Mouse (Mus musculus) liver, embryonic 12.5 days (tissue): ENCODE data around the gene Gm11020. TPM values are rescaled to one million over a fixed set of nuclear protein-coding genes. Genes with fewer than 3 reads are reported as not detected.

Source experiments
- ATAC-seq: fragments of 200-750 bp; cut with Nextera tagmentation; 2 replicates; pipeline ENCODE4 v1.8.0; 2017; ENCODE audit warnings: moderate number of reproducible peaks, mild to moderate bottlenecking, moderate library complexity
- H3K27ac ChIP-seq: fragments of 300-500 bp; sonication (generic); 2 replicates; pipeline ENCODE4 v1.5.1; 2016; ENCODE audit warnings: mild to moderate bottlenecking
- H3K27me3 ChIP-seq: fragments of 300-500 bp; sonication (generic); replicated peaks from 2 replicates; pipeline ENCODE4 v1.6.1; 2016; ENCODE audit warnings: mild to moderate bottlenecking, moderate library complexity
- H3K36me3 ChIP-seq: fragments of 300-500 bp; sonication (generic); 2 replicates; pipeline ENCODE4 v1.6.1; 2016; ENCODE audit warnings: mild to moderate bottlenecking, moderate library complexity
- H3K4me1 ChIP-seq: fragments of 300-500 bp; sonication (generic); 2 replicates; pipeline ENCODE4 v1.6.1; 2016
- H3K4me2 ChIP-seq: fragments of 300-500 bp; sonication (generic); 2 replicates; pipeline ENCODE4 v1.6.1; 2016; ENCODE audit warnings: mild to moderate bottlenecking, moderate library complexity
- H3K4me3 ChIP-seq: fragments of 300-500 bp; sonication (generic); 2 replicates; pipeline ENCODE4 v1.5.1; 2016; ENCODE audit warnings: mild to moderate bottlenecking, moderate library complexity
- H3K9ac ChIP-seq: fragments of 300-500 bp; sonication (generic); 2 replicates; pipeline ENCODE4 v1.6.1; 2016; ENCODE audit warnings: mild to moderate bottlenecking, moderate library complexity
- H3K9me3 ChIP-seq: fragments of 300-500 bp; sonication (generic); replicated peaks from 2 replicates; pipeline ENCODE4 v1.6.1; 2016; ENCODE audit warnings: mild to moderate bottlenecking, moderate library complexity
- WGBS: fragments of 180-500 bp; shearing (Covaris S2); methylation state at CpG from one replicate; pipeline ENCODE4 v1.1.7; 2016; ENCODE audit not compliant: insufficient replicate concordance; 5-methylcytosine and 5-hydroxymethylcytosine counted together
- polyA plus RNA-seq: library from polyadenylated mRNA; unstranded; fragments of >200 nt; fragmentation: Nextera tagmentation; extraction: Ambion mirVana; gene quantifications from 2 replicates; pipeline ENCODE4 v1.2.1, GENCODE M21; 2016

Gene Gm11020
- polyA plus RNA-seq, 1 experiment from 2014 or later: not detected

DNA sequence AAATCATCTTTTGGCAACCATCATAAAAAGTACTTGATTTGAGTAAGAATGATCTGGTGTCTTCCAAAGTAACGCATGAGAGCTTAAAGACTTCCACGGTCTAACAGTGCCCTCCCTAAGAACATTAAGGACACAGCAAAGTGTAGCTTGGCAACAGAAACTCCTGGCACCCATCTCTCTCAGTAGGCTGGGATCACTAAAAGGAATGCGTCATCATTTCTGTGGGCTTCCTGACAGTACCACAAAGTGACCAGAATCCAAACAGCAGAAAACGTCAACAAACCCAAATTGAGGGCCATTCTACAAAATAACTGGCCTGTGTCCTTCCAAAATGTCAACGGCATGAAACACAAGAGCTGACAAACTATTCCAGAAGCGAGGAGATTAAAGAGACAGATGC, 48.7 kb downstream of the Gm11020 start:
- Histone ChIP-seq H3K4me3 (no peak overlapping the region), H3K9me3 (no peaks in the 10 kb centered on the region), H3K4me1 (peaks cover 8% of the 10 kb centered on the region; the same call in 1 of the 2 replicates), H3K27me3 (no peaks in the 10 kb centered on the region), H3K27ac (no peak overlapping the region), H3K36me3 (no peaks in the 10 kb centered on the region), H3K9ac (no peak overlapping the region), H3K4me2 (no peak overlapping the region)
- WGBS: 62% methylated on average over 6 of the region's 6 CpGs
- no peak for ATAC-seq

DNA sequence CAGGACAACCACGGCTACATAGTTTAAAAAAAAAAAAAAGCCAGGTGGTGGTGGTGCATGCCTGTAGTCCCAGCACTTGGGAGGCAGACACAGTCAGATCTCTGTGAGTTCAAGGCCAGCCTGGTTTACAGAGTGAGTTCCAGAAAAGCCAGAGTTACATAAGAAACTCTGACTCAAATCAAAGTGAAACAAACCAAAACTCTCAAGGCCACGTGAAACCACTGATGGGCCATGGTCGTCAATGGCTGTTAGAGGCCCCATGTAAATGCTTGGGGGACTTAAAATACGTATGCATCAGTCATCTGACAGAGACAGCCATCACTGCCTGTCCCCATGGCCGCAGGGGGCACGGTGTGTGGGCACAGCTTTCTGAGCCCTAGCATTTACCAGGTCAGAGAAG, 49.8 kb downstream of the Gm11020 start:
- ATAC-seq: no peak
- H3K36me3 ChIP-seq: no peaks in the 10 kb centered on the region
- no peak overlapping the region for H3K9ac ChIP-seq
- H3K27me3 ChIP-seq: no peaks in the 10 kb centered on the region
- 69% methylated on average over 6 of the region's 6 CpGs for WGBS
- H3K27ac ChIP-seq: no peak overlapping the region
- H3K9me3 ChIP-seq: no peaks in the 10 kb centered on the region
- peaks cover 7% of the 10 kb centered on the region; the same call in 1 of the 2 replicates for H3K4me1 ChIP-seq
- no peak overlapping the region for H3K4me3 ChIP-seq
- H3K4me2 ChIP-seq: no peak overlapping the region

Other genes starting within 250 kb of the Gm11020 start
- gene Cdh5, start 219.9 kb upstream of the Gm11020 start, polyA plus RNA-seq: 9.4 and 9.9 TPM in 2 replicates
- 0.06 TPM in 1 of 2 replicates, not detected in the other for gene Bean1, start 151.1 kb upstream of the Gm11020 start, polyA plus RNA-seq
- 8.1 and 9.1 TPM in 2 replicates for gene Tk2, start 73.0 kb upstream of the Gm11020 start, polyA plus RNA-seq
- gene Cklf, start 70.7 kb upstream of the Gm11020 start, polyA plus RNA-seq: 20.6 and 21.6 TPM in 2 replicates
- gene Cmtm2a, start 28.4 kb upstream of the Gm11020 start, polyA plus RNA-seq: not detected in 2 replicates
- not detected in 2 replicates for gene Gm45711, start 11.5 kb upstream of the Gm11020 start, polyA plus RNA-seq
- gene Cmtm1, start 11.4 kb upstream of the Gm11020 start, polyA plus RNA-seq: not detected in 2 replicates
- not detected in 2 replicates for gene Cmtm2b, start 663 bp downstream of the Gm11020 start, polyA plus RNA-seq
- gene Cmtm3, start 17.8 kb downstream of the Gm11020 start, polyA plus RNA-seq: 34.5 and 34.8 TPM in 2 replicates
- gene Cmtm4, start 74.2 kb downstream of the Gm11020 start, polyA plus RNA-seq: 0.67 and 0.68 TPM in 2 replicates
- 22.8 and 25.2 TPM in 2 replicates for gene Dync1li2, start 121.5 kb downstream of the Gm11020 start, polyA plus RNA-seq
- gene Terb1, start 188.3 kb downstream of the Gm11020 start, polyA plus RNA-seq: 0.04 and 0.07 TPM in 2 replicates
- 47.5 and 48.8 TPM in 2 replicates for gene Nae1, start 213.1 kb downstream of the Gm11020 start, polyA plus RNA-seq
- 2.2 and 2.3 TPM in 2 replicates for gene Car7, start 213.1 kb downstream of the Gm11020 start, polyA plus RNA-seq